Mouse (Mus musculus) stomach, embryonic 16.5 days (tissue): ENCODE results near the gene Pfdn5. TPM values are rescaled to one million over a fixed set of nuclear protein-coding genes. Genes with fewer than 3 reads are reported as not detected.

ENCODE experiments used
- ATAC-seq: fragments of 200-750 bp; cut with Nextera tagmentation; 2 replicates; pipeline ENCODE4 v1.8.0; 2017; ENCODE audit warnings: moderate number of reproducible peaks, moderate TSS enrichment; ENCODE audit not compliant: insufficient read depth, low FRiP score
- H3K27ac ChIP-seq: fragments of 300-500 bp; sonication (generic); 2 replicates; pipeline ENCODE4 v1.5.1; 2014; ENCODE audit warnings: low read length
- H3K27me3 ChIP-seq: fragments of 300-500 bp; sonication (generic); 2 replicates; pipeline ENCODE4 v1.6.1; 2014; ENCODE audit warnings: low read length, control low read depth, mixed read lengths; ENCODE audit not compliant: control insufficient read depth, insufficient read depth
- H3K36me3 ChIP-seq: fragments of 300-500 bp; sonication (generic); 2 replicates; pipeline ENCODE4 v1.6.1; 2014; ENCODE audit warnings: low read length; ENCODE audit not compliant: control insufficient read depth, insufficient read depth
- H3K4me1 ChIP-seq: fragments of 300-500 bp; sonication (generic); 2 replicates; pipeline ENCODE4 v1.6.1; 2014; ENCODE audit warnings: low read length, control low read depth, mixed read lengths; ENCODE audit not compliant: control insufficient read depth, insufficient read depth
- H3K4me2 ChIP-seq: fragments of 300-500 bp; sonication (generic); 2 replicates; pipeline ENCODE4 v1.6.1; 2014; ENCODE audit warnings: low read depth, low read length, mixed read lengths
- H3K4me3 ChIP-seq: fragments of 300-500 bp; sonication (generic); replicated peaks from 2 replicates; pipeline ENCODE4 v1.5.1; 2014; ENCODE audit warnings: mild to moderate bottlenecking, low read length
- H3K9ac ChIP-seq: fragments of 300-500 bp; sonication (generic); 2 replicates; pipeline ENCODE4 v1.6.1; 2014; ENCODE audit warnings: low read length
- H3K9me3 ChIP-seq: fragments of 300-500 bp; sonication (generic); replicated peaks from 2 replicates; pipeline ENCODE4 v1.6.1; 2016; ENCODE audit warnings: low read length, control low read depth; ENCODE audit not compliant: control insufficient read depth
- WGBS: fragments of 180-500 bp; shearing (Covaris S2); extraction: QIAGEN DNeasy Blood & Tissue Kit; methylation state at CpG from one replicate; pipeline ENCODE4 v1.1.7; 2014; 5-methylcytosine and 5-hydroxymethylcytosine counted together
- polyA plus RNA-seq: library from polyadenylated mRNA; unstranded; fragments of >200 nt; fragmentation: Nextera tagmentation; extraction: Ambion mirVana; gene quantifications from 2 replicates; pipeline ENCODE4 v1.2.1, GENCODE M21; 2015

Gene Pfdn5
- polyA plus RNA-seq, 1 experiment from 2014 or later: 321 TPM

- Histone ChIP-seq H3K36me3 (no peaks in the 10 kb centered on the region), H3K9ac (peak overlapping the region; percentile 61), H3K4me1 (peaks cover 22% of the 10 kb centered on the region), H3K4me2 (peak overlapping the region; percentile 39), H3K4me3 (peak overlapping the region; percentile 7; the same call in 1 of the 2 replicates), H3K9me3 (no peaks in the 10 kb centered on the region), H3K27me3 (peaks cover 15% of the 10 kb centered on the region), H3K27ac (no peak overlapping the region)
- 7% methylated on average over 25 of the region's 25 CpGs for WGBS
- ATAC-seq: no peak
These were observed 32.2 kb downstream of the Pfdn5 start for GRCm38 (mm10) chr15:102358126-102358525.

DNA sequence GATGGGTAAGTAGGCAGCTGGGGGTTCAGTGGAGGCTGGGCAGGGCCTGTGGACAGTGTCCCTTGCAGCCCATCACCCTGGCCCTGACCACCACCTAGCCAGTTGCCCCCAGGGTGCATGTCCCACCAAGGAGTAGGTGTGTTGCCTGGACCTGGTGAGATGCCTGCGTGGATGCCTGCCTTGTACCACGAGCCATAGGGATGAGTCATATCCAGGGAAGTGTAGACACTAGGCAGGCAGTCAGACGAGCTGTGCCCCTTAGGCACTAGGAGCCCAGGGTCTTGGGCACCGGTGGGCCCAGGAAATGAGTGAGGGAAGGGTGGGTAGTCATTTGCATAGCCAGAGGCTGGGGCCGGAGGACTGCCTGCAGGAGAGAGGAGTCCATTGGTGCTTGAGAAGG, 32.9 kb downstream of the Pfdn5 start:
- Histone ChIP-seq H3K9ac (no peak overlapping the region), H3K36me3 (no peaks in the 10 kb centered on the region), H3K4me2 (no peak overlapping the region), H3K4me3 (no peak overlapping the region), H3K27ac (no peak overlapping the region), H3K9me3 (no peaks in the 10 kb centered on the region), H3K27me3 (peaks cover 15% of the 10 kb centered on the region), H3K4me1 (peaks cover 22% of the 10 kb centered on the region)
- no peak for ATAC-seq
- WGBS: 35% methylated on average over 5 of the region's 5 CpGs

- Histone ChIP-seq H3K4me1 (peaks cover 30% of the 10 kb centered on the region), H3K36me3 (no peaks in the 10 kb centered on the region), H3K4me2 (peak overlapping the region; percentile 52), H3K9me3 (no peaks in the 10 kb centered on the region), H3K4me3 (peak overlapping the region; percentile 29), H3K27me3 (peaks cover 13% of the 10 kb centered on the region), H3K9ac (peak overlapping the region; percentile 65), H3K27ac (peak overlapping the region; percentile 46; the same call in 1 of the 2 replicates)
- peak; percentile 66; the same call in 1 of the 2 replicates for ATAC-seq
- WGBS: 9% methylated on average over 14 of the region's 14 CpGs
These were observed 36.7 kb downstream of the Pfdn5 start for GRCm38 (mm10) chr15:102362648-102363047.

- H3K27me3 ChIP-seq: no peaks in the 10 kb centered on the region; the same call in 1 of the 2 replicates
- no peaks in the 10 kb centered on the region for H3K36me3 ChIP-seq
- peaks cover 21% of the 10 kb centered on the region for H3K4me1 ChIP-seq
- no peak for ATAC-seq
- no peak overlapping the region for H3K27ac ChIP-seq
- H3K9ac ChIP-seq: no peak overlapping the region
- no peaks in the 10 kb centered on the region for H3K9me3 ChIP-seq
- H3K4me3 ChIP-seq: no peak overlapping the region
- H3K4me2 ChIP-seq: no peak overlapping the region
- WGBS: 92% methylated on average over 1 of the region's 1 CpGs
These were observed 38.8 kb downstream of the Pfdn5 start for GRCm38 (mm10) chr15:102364678-102365077.

- no peak overlapping the region for H3K27ac ChIP-seq
- WGBS: 12% methylated on average over 7 of the region's 7 CpGs
- peak overlapping the region; percentile 33 for H3K4me3 ChIP-seq
- H3K9me3 ChIP-seq: no peaks in the 10 kb centered on the region
- peaks cover 32% of the 10 kb centered on the region for H3K4me1 ChIP-seq
- H3K27me3 ChIP-seq: no peaks in the 10 kb centered on the region; the same call in none of the 2 replicates
- ATAC-seq: no peak
- no peaks in the 10 kb centered on the region for H3K36me3 ChIP-seq
- peak overlapping the region; percentile 43 for H3K9ac ChIP-seq
- peak overlapping the region; percentile 46 for H3K4me2 ChIP-seq
These were observed 40.3 kb downstream of the Pfdn5 start for GRCm38 (mm10) chr15:102366238-102366637.

GRCm38 (mm10) chr15:102366733-102367344, 40.9 kb downstream of the Pfdn5 start, which contains the start of gene Sp7:
Gene Sp7 (minus strand): TSS chr15:102367182.
- no peak for ATAC-seq
- H3K4me2 ChIP-seq: peak within 1 kb of the TSS; percentile 46
- peak within 1 kb of the TSS; percentile 33 for H3K4me3 ChIP-seq
- 5% methylated on average over 15 of the region's 15 CpGs for WGBS
- no peaks in the 10 kb centered on the region; the same call in none of the 2 replicates for H3K27me3 ChIP-seq
- no peaks in the 10 kb centered on the region for H3K9me3 ChIP-seq
- peaks cover 32% of the 10 kb centered on the region for H3K4me1 ChIP-seq
- H3K36me3 ChIP-seq: no peaks in the 10 kb centered on the region
- H3K9ac ChIP-seq: peak within 1 kb of the TSS; percentile 43
- no peak within 1 kb of the TSS for H3K27ac ChIP-seq

GRCm38 (mm10) chr15:102369972-102370371, 44.1 kb downstream of the Pfdn5 start:
- Histone ChIP-seq H3K9me3 (no peaks in the 10 kb centered on the region), H3K36me3 (no peaks in the 10 kb centered on the region), H3K9ac (no peak overlapping the region), H3K27ac (no peak overlapping the region), H3K4me3 (no peak overlapping the region), H3K27me3 (no peaks in the 10 kb centered on the region; the same call in none of the 2 replicates), H3K4me2 (peak overlapping the region; percentile 48), H3K4me1 (peaks cover 22% of the 10 kb centered on the region)
- 17% methylated on average over 13 of the region's 13 CpGs for WGBS
- no peak for ATAC-seq

DNA sequence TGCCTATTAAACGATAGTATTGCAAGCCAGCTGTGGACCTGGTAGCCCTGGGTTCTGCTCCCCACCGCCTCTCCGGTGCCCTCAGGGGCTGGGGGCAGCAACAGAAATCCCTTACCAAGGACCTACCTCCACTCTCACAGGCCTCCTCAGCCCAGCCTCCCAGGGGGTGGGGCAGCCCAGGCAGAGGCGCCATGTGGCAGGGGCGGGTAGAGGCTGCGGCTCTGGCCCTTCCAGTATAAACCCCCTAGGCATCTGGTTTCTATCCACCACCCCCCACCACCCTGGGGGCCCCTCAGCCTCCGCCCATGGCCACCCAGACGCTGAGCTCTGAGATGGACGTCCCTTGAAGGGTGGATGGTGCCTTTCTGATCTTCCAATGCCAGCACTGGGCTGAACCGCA, 44.8 kb downstream of the Pfdn5 start:
- peak overlapping the region; percentile 38 for H3K27ac ChIP-seq
- no peaks in the 10 kb centered on the region; the same call in none of the 2 replicates for H3K27me3 ChIP-seq
- ATAC-seq: peak; percentile 78
- H3K4me1 ChIP-seq: peaks cover 21% of the 10 kb centered on the region
- 6% methylated on average over 10 of the region's 10 CpGs for WGBS
- peak overlapping the region; percentile 48 for H3K4me2 ChIP-seq
- peak overlapping the region; percentile 13 for H3K4me3 ChIP-seq
- H3K9ac ChIP-seq: peak overlapping the region; percentile 57
- H3K36me3 ChIP-seq: no peaks in the 10 kb centered on the region
- H3K9me3 ChIP-seq: no peaks in the 10 kb centered on the region

- Histone ChIP-seq H3K4me3 (peak overlapping the region; percentile 73), H3K27ac (peak overlapping the region; percentile 75), H3K4me1 (peaks cover 14% of the 10 kb centered on the region), H3K9ac (peak overlapping the region; percentile 82), H3K27me3 (no peaks in the 10 kb centered on the region), H3K36me3 (no peaks in the 10 kb centered on the region), H3K4me2 (peak overlapping the region; percentile 99), H3K9me3 (no peaks in the 10 kb centered on the region)
- WGBS: 1% methylated on average over 43 of the region's 43 CpGs
- peak; percentile 81 for ATAC-seq
These were observed 50.7 kb downstream of the Pfdn5 start for GRCm38 (mm10) chr15:102376453-102377162.
